Mouse (Mus musculus) ES-E14 (cell line): Measurements from ENCODE around the gene Enpp1. TPM values are rescaled to one million over a fixed set of nuclear protein-coding genes. Genes with fewer than 3 reads are reported as not detected.
A peak's percentile ranks its signal among the peaks of the same experiment; 100 is the strongest.

ENCODE experiments used
- DNase-seq: peaks from one replicate; pipeline ENCODE4 v3.0.0-alpha.2; 2013; ENCODE audit warnings: low read depth, low spot score
- H3K27ac ChIP-seq: 2 replicates; pipeline ENCODE4 v1.5.1; 2012; ENCODE audit warnings: low read depth, mild to moderate bottlenecking, low read length, moderate library complexity, mixed read lengths; ENCODE audit not compliant: poor library complexity, insufficient read depth, severe bottlenecking
- H3K36me3 ChIP-seq: 2 replicates; pipeline ENCODE4 v1.6.1; 2012; ENCODE audit warnings: mild to moderate bottlenecking, low read length, moderate library complexity, mixed read lengths; ENCODE audit not compliant: control insufficient read depth, poor library complexity, insufficient read depth, severe bottlenecking
- H3K4me1 ChIP-seq, 2 experiments: fragments of 150-350 bp in 1 of 2; sonication (generic) in 1 of 2; 2 replicates each; pipeline ENCODE4 v1.6.1; 2012; ENCODE audit warnings: low read length in 2 of 2, mild to moderate bottlenecking in 1 of 2, mixed read lengths in 1 of 2; ENCODE audit not compliant: control insufficient read depth in 2 of 2, insufficient read depth in 2 of 2, poor library complexity in 1 of 2
- H3K4me3 ChIP-seq, 2 experiments: fragments of 150-350 bp in 1 of 2; sonication (generic) in 1 of 2; 2 replicates each; pipeline ENCODE4 v1.5.1; 2012; ENCODE audit warnings: low read length in 2 of 2, low read depth in 1 of 2, mild to moderate bottlenecking in 1 of 2, mixed read lengths in 1 of 2; ENCODE audit not compliant: insufficient read depth in 1 of 2, poor library complexity in 1 of 2, severe bottlenecking in 1 of 2
- H3K9ac ChIP-seq: 2 replicates; pipeline ENCODE4 v1.6.1; 2012; ENCODE audit warnings: low read depth, mild to moderate bottlenecking, low read length, mixed read lengths; ENCODE audit not compliant: poor library complexity, insufficient read depth, severe bottlenecking
- H3K9me3 ChIP-seq: fragments of 150-350 bp; sonication (generic); 2 replicates; pipeline ENCODE4 v1.6.1; 2012; ENCODE audit warnings: low read depth, mild to moderate bottlenecking, low read length; ENCODE audit not compliant: control insufficient read depth, insufficient read depth
- CHD2 ChIP-seq: IDR thresholded peaks from 2 replicates; pipeline ENCODE4 v1.6.1; 2014; ENCODE audit warnings: mild to moderate bottlenecking, low read depth, low read length, inconsistent platforms
- HCFC1 ChIP-seq: IDR thresholded peaks from 2 replicates; pipeline ENCODE4 v1.6.1; 2012; ENCODE audit warnings: low read length, inconsistent platforms, borderline replicate concordance; ENCODE audit not compliant: insufficient read depth
- MAFK ChIP-seq: IDR thresholded peaks from 2 replicates; pipeline ENCODE4 v1.6.1; 2014; ENCODE audit warnings: mild to moderate bottlenecking, low read depth, low read length, inconsistent platforms; ENCODE audit not compliant: insufficient read depth
- ZC3H11A ChIP-seq: IDR thresholded peaks from 2 replicates; pipeline ENCODE4 v1.6.1; 2012; ENCODE audit warnings: low read depth, mild to moderate bottlenecking, inconsistent platforms, low read length, borderline replicate concordance
- ZNF384 ChIP-seq: IDR thresholded peaks from 2 replicates; pipeline ENCODE4 v1.6.1; 2012; ENCODE audit warnings: low read depth, low read length, inconsistent platforms
- in situ Hi-C, 2 experiments: fragments of 600-800 bp; cut with MboI; formaldehyde crosslinking; loops; one replicate each; pipeline ENCODE4 v1.15.1; 2025; ENCODE audit warnings: low sequenced_read_pairs in 2 of 2, inconsistent platforms in 1 of 2; ENCODE audit not compliant: unreplicated experiment in 2 of 2
- total RNA-seq: library from RNA; depleted of rRNA; stranded (reverse); fragments of 300-350 nt; gene quantifications from 2 replicates; pipeline ENCODE4 v1.2.3, GENCODE M21; 2012

Gene Enpp1
- total RNA-seq, 1 experiment = 0.62 TPM

DNA sequence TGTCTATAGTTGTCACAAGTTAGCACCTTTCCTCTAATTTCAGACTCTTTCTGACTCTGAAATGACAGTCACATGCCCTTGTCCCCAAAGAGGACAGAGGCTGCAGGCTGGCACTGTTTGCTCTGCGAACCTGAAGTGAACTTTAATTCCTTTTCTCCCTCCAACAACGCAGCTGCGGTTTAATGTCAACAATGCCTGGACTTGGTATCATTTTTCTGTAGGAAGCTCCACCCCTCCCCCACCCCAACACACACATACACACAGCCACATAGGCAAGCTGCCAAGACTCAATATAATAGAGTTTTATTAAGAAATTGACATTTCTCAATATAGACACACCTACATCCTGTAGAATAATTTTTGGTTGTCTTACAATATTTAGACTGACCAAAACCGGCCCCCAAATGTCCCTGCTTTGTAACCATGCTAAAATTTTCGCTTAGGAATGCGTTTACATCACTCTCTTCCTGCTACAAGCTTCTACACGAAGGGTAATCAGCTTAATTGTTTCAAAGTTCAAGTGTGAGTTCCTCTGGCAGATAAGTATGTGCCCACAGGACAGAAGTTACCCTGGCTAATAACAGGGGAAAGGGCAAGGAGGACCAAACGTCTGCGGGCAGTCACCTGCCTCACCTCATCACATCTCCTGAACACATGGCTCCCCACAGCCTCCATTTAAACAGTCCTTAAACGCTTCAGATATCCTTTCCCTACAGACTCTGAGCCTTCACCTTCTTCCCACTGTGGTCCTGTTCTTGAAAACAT lies 73.5 kb downstream of the Enpp1 start:
- in situ Hi-C loops = no loop called here
- H3K27ac ChIP-seq = no peak overlapping the region
- DNase-seq = no peak

DNA sequence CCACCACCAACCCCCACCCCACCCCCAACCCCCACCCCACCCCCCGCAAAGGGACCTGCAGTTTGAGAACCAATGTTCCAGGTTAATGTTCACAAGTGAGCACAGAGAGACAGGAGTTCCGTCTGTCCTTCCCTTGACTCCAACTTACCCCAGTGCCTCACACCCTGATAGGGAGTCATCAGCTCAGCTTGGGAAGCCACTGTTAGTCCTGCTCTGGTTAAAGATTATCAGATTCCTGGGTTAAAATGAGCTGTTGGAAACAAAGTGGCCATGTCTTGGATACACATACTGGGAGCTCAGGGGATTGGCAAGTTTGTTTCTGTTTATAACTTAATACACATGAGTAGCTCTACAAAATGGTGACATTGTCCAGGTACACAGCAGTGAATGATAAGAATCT lies 75.0 kb downstream of the Enpp1 start:
- in situ Hi-C loops = no loop called here
- Histone ChIP-seq H3K4me1 (peaks cover 0 to 8% of the 10 kb centered on the region in 2 experiments; a peak in 1 of 4 replicates), H3K36me3 (no peaks in the 10 kb centered on the region), H3K9me3 (no peaks in the 10 kb centered on the region), H3K4me3 (no peak overlapping the region), H3K9ac (no peak overlapping the region), H3K27ac (no peak overlapping the region)
- no peak for DNase-seq
- TF ChIP-seq ZC3H11A (no peak), CHD2 (no peak), MAFK (no peak), HCFC1 (no peak), ZNF384 (no peak)

More for the DNA sequence above, 73.5 kb downstream of the Enpp1 start:
- TF ChIP-seq MAFK = no peak
- TF ChIP-seq HCFC1 = no peak
- TF ChIP-seq CHD2 = no peak
- TF ChIP-seq ZC3H11A = no peak
- TF ChIP-seq ZNF384 = no peak
- Histone ChIP-seq H3K9ac (no peak overlapping the region), H3K4me3 (no peak overlapping the region), H3K9me3 (no peaks in the 10 kb centered on the region), H3K36me3 (no peaks in the 10 kb centered on the region), H3K4me1 (peaks cover 0 to 8% of the 10 kb centered on the region in 2 experiments; a peak in 1 of 4 replicates)

DNA sequence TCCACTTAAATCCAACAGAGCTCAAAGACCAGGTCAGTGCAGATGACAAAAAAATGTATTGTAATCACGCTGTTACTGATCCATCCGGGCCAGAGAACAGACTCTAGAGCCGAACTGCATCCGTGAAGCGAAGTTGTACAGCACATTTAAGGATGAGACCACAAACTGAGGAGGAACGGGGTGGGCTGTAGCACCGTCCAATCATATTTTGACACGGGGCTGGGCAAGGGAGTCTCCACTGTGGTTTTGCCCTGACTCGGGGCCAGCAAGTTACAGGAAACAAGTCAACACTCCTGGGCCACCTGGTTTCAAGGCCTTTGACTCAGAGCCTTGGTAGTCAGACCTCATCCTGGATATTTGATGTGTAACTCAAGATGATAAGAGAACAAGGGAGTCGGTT lies 76.1 kb downstream of the Enpp1 start:
- DNase-seq = no peak
- no peaks in the 10 kb centered on the region for H3K9me3 ChIP-seq
- H3K9ac ChIP-seq = no peak overlapping the region
- in situ Hi-C loops = no loop called here
- no peak overlapping the region for H3K27ac ChIP-seq
- H3K4me3 ChIP-seq = no peak overlapping the region
- peaks cover 0 to 8% of the 10 kb centered on the region in 2 experiments; a peak in 1 of 4 replicates for H3K4me1 ChIP-seq
- TF ChIP-seq CHD2 (no peak), MAFK (no peak), ZC3H11A (no peak)
- H3K36me3 ChIP-seq = no peaks in the 10 kb centered on the region

DNA sequence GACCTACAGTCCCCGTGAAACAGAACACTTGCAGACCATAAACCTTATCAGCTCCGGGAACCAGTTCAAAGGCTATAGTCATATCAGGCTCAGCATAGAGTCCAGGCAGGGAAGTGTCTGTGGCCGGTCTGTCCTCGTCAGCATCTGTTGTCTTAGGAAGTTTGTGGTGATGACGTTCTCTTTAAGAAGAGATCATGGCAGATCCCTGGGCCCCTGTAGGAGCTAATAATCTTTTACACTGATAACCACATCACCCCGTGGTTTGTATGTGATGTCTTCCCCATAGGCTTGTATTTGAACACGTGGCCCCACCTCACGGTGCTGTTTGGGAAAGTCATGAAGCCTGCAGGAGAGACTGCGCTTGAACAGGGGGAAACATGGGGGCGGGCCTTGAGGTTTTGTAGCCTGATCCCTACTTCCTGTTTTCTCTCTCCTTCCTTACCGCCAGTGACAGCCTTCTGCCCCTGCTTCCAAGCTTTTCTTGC lies 76.6 kb downstream of the Enpp1 start:
- 0 out of 2 replicates have a peak overlapping the region, but pooled peaks have one; percentile 22 for H3K9ac ChIP-seq
- H3K4me3 ChIP-seq = no peak overlapping the region
- H3K9me3 ChIP-seq = no peaks in the 10 kb centered on the region
- DNase-seq = no peak
- in situ Hi-C loops = no loop called here
- peaks cover 0 to 8% of the 10 kb centered on the region in 2 experiments; a peak in 1 of 4 replicates for H3K4me1 ChIP-seq
- no peaks in the 10 kb centered on the region for H3K36me3 ChIP-seq
- H3K27ac ChIP-seq = no peak overlapping the region
- TF ChIP-seq ZNF384 = no peak
- TF ChIP-seq MAFK = no peak
- TF ChIP-seq ZC3H11A = no peak
- no peak for TF ChIP-seq HCFC1
- no peak for TF ChIP-seq CHD2
